Mouse (Mus musculus) neural tube, embryonic 13.5 days (tissue): ENCODE measurements around the gene Nuak2. TPM values are rescaled to one million over a fixed set of nuclear protein-coding genes. Genes with fewer than 3 reads are reported as not detected.
"Not testable (repeated sequence)": the region's sequence is repeated elsewhere in the genome, so short reads cannot be mapped to it uniquely, and the experiment has no call there.

ENCODE experiments used
- ATAC-seq: fragments of 200-750 bp; cut with Nextera tagmentation; 2 replicates; pipeline ENCODE4 v1.8.0; 2017; ENCODE audit warnings: low read depth, mild to moderate bottlenecking, moderate TSS enrichment, moderate library complexity
- H3K27ac ChIP-seq: fragments of 300-500 bp; sonication (generic); replicated peaks from 2 replicates; pipeline ENCODE4 v1.5.1; 2015; ENCODE audit warnings: moderate library complexity, mild to moderate bottlenecking, inconsistent platforms
- H3K27me3 ChIP-seq: fragments of 300-500 bp; sonication (generic); 2 replicates; pipeline ENCODE4 v1.6.1; 2015; ENCODE audit warnings: mild to moderate bottlenecking, inconsistent platforms
- H3K36me3 ChIP-seq: fragments of 300-500 bp; sonication (generic); 2 replicates; pipeline ENCODE4 v1.6.1; 2015; ENCODE audit warnings: mild to moderate bottlenecking, inconsistent platforms
- H3K4me1 ChIP-seq: fragments of 300-500 bp; sonication (generic); replicated peaks from 2 replicates; pipeline ENCODE4 v1.6.1; 2015; ENCODE audit warnings: inconsistent platforms
- H3K4me2 ChIP-seq: fragments of 300-500 bp; sonication (generic); 2 replicates; pipeline ENCODE4 v1.6.1; 2015; ENCODE audit warnings: inconsistent platforms, mild to moderate bottlenecking, moderate library complexity
- H3K4me3 ChIP-seq: fragments of 300-500 bp; sonication (generic); 2 replicates; pipeline ENCODE4 v1.5.1; 2015; ENCODE audit warnings: mild to moderate bottlenecking, inconsistent platforms
- H3K9ac ChIP-seq: fragments of 300-500 bp; sonication (generic); 2 replicates; pipeline ENCODE4 v1.6.1; 2015; ENCODE audit warnings: moderate library complexity, mild to moderate bottlenecking, inconsistent platforms
- H3K9me3 ChIP-seq: fragments of 300-500 bp; sonication (generic); 2 replicates; pipeline ENCODE4 v1.6.1; 2016; ENCODE audit warnings: inconsistent platforms
- WGBS: fragments of 180-500 bp; shearing (Covaris S2); methylation state at CpG from one replicate; pipeline ENCODE4 v1.1.7; 2015; 5-methylcytosine and 5-hydroxymethylcytosine counted together
- polyA plus RNA-seq: library from polyadenylated mRNA; unstranded; fragments of >200 nt; fragmentation: Nextera tagmentation; extraction: Ambion mirVana; gene quantifications from 2 replicates; pipeline ENCODE4 v1.2.1, GENCODE M21; 2015

Nuak2 gene
- polyA plus RNA-seq, 1 experiment from 2014 or later, result 9.0 TPM

GRCm38 (mm10) chr1:132346134-132346851 is 30.4 kb downstream of the Nuak2 start:
- H3K36me3 ChIP-seq, result no peaks in the 10 kb centered on the region
- no peak overlapping the region for H3K4me2 ChIP-seq
- no peaks in the 10 kb centered on the region for H3K27me3 ChIP-seq
- H3K27ac ChIP-seq, result no peak overlapping the region
- no peaks in the 10 kb centered on the region for H3K4me1 ChIP-seq
- no peak for ATAC-seq
- H3K4me3 ChIP-seq, result no peak overlapping the region
- no peak overlapping the region for H3K9ac ChIP-seq
- no peaks in the 10 kb centered on the region for H3K9me3 ChIP-seq
- 82% methylated on average over 12 of the region's 12 CpGs for WGBS

DNA sequence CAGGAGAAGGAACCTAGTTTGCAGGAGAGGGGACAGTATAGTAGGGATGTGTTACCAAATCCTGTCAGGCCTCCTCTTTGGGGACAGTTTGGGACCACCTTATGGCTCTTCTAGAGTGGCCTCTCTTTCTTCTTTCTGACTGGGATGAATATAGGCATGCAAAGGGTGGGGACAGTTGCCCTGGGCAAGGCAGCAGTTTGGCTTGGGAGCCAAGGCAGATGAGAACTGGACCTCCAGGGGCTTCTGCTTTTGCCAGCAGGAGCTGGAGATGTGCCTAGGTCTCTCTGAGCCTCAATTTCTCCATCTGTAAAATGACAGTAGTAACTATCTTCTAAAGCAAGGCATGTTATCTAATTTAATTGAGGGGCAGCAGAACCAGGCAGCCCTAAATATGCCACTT is 31.0 kb downstream of the Nuak2 start:
- no peaks in the 10 kb centered on the region for H3K36me3 ChIP-seq
- H3K4me1 ChIP-seq, result no peaks in the 10 kb centered on the region
- ATAC-seq, result no peak
- H3K27ac ChIP-seq, result no peak overlapping the region
- no peak overlapping the region for H3K4me2 ChIP-seq
- H3K27me3 ChIP-seq, result no peaks in the 10 kb centered on the region
- H3K9ac ChIP-seq, result no peak overlapping the region
- H3K4me3 ChIP-seq, result no peak overlapping the region
- no peaks in the 10 kb centered on the region for H3K9me3 ChIP-seq

- Histone ChIP-seq H3K36me3 (no peaks in the 10 kb centered on the region), H3K9me3 (no peaks in the 10 kb centered on the region), H3K4me1 (no peaks in the 10 kb centered on the region), H3K27ac (no peak overlapping the region), H3K27me3 (no peaks in the 10 kb centered on the region), H3K4me3 (no peak overlapping the region), H3K9ac (no peak overlapping the region), H3K4me2 (no peak overlapping the region)
- 85% methylated on average over 5 of the region's 5 CpGs for WGBS
- no peak for ATAC-seq
Measured at GRCm38 (mm10) chr1:132348401-132348800, 32.5 kb downstream of the Nuak2 start.

DNA sequence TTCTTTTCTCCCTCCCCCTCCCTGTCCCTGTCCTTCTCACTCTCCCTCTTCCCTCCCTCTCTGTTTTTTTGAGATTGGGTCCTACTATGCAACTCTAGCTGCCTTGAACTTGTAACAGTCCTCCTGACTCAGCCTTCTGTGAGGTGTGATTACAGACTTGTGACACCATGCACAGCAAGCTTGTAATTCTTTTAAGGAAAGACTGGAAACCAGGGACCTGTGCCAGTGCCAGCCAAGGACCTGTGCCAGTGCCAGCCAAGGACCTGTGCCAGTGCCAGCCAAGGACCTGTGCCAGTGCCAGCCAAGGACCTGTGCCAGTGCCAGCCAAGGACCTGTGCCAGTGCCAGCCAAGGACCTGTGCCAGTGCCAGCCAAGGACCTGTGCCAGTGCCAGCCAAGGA is 33.1 kb downstream of the Nuak2 start:
- not testable (repeated sequence) for H3K9me3 ChIP-seq, H3K4me1 ChIP-seq, H3K27me3 ChIP-seq, ATAC-seq, H3K27ac ChIP-seq, H3K9ac ChIP-seq, H3K4me3 ChIP-seq, H3K36me3 ChIP-seq, H3K4me2 ChIP-seq

- H3K27me3 ChIP-seq, H3K9me3 ChIP-seq, ATAC-seq, H3K36me3 ChIP-seq, H3K4me3 ChIP-seq, H3K9ac ChIP-seq, H3K4me1 ChIP-seq, H3K27ac ChIP-seq, H3K4me2 ChIP-seq: not testable (repeated sequence)
- 98% methylated on average over 3 of the region's 3 CpGs for WGBS
Measured at GRCm38 (mm10) chr1:132349601-132350000, 33.7 kb downstream of the Nuak2 start.

- Histone ChIP-seq H3K27ac (no peak overlapping the region), H3K4me3 (no peak overlapping the region), H3K36me3 (no peaks in the 10 kb centered on the region), H3K4me2 (no peak overlapping the region), H3K9me3 (no peaks in the 10 kb centered on the region), H3K9ac (no peak overlapping the region), H3K27me3 (no peaks in the 10 kb centered on the region), H3K4me1 (peaks cover 13% of the 10 kb centered on the region)
- no peak for ATAC-seq
- 97% methylated on average over 4 of the region's 4 CpGs for WGBS
Measured at GRCm38 (mm10) chr1:132351058-132351457, 35.1 kb downstream of the Nuak2 start.

DNA sequence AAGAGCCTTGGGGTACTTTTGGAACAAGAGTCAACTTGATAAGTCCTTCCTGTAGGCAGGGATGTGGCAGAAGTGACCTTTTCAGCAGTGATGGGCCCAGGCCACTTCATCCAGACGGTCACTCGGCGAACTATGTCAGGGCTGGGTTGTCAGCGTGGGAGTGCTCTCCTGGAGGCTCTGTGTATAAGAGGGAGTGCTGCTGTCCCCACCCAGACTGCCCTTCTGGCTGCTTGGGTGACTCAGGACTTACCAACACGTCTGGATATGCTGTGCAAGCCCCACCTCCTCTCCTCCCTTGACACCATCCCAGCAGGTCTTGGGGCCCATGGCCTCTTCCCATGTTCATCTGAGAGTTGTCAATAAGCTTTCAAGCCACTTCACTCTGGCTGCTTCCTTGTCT is 37.5 kb downstream of the Nuak2 start:
- Histone ChIP-seq H3K9me3 (no peaks in the 10 kb centered on the region), H3K4me3 (no peak overlapping the region), H3K36me3 (peaks cover 14% of the 10 kb centered on the region), H3K4me1 (peaks cover 23% of the 10 kb centered on the region), H3K27me3 (no peaks in the 10 kb centered on the region), H3K27ac (no peak overlapping the region), H3K9ac (no peak overlapping the region), H3K4me2 (no peak overlapping the region)
- WGBS, result 70% methylated on average over 5 of the region's 5 CpGs
- ATAC-seq, result no peak

GRCm38 (mm10) chr1:132354234-132354633 is 38.3 kb downstream of the Nuak2 start:
- Histone ChIP-seq H3K4me1 (peaks cover 23% of the 10 kb centered on the region), H3K36me3 (peaks cover 23% of the 10 kb centered on the region), H3K9ac (no peak overlapping the region), H3K4me3 (no peak overlapping the region), H3K4me2 (no peak overlapping the region), H3K9me3 (no peaks in the 10 kb centered on the region), H3K27me3 (no peaks in the 10 kb centered on the region), H3K27ac (no peak overlapping the region)
- WGBS, result 83% methylated on average over 9 of the region's 9 CpGs
- no peak for ATAC-seq

DNA sequence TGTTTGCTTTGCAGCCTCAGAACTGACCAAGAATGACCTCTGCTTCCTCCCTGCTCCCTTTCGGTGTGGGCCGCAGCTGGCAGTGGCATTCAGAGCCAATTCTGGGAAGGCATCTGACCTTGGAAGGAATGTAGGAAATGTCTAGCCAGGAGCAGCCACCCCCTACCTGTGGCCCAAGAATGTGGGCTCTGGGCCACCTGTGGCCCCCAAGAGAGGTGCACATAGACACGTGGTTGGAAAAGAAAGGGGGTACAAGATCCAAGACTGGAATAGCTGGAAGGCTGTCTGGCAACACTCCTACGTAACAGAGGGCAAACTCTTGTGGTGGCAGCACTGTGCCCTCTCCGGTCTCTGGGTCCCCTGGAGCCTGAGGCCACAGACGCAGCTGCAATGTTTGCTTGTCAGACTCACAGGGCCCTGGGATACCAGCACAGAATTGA is 39.3 kb downstream of the Nuak2 start:
- Histone ChIP-seq H3K36me3 (peaks cover 32% of the 10 kb centered on the region), H3K27ac (0 out of 2 replicates have a peak overlapping the region, but pooled peaks have one; percentile 49), H3K4me3 (no peak overlapping the region), H3K9me3 (no peaks in the 10 kb centered on the region), H3K27me3 (no peaks in the 10 kb centered on the region), H3K4me1 (peaks cover 23% of the 10 kb centered on the region), H3K9ac (0 out of 2 replicates have a peak overlapping the region, but pooled peaks have one; percentile 13), H3K4me2 (no peak overlapping the region)
- 56% methylated on average over 6 of the region's 6 CpGs for WGBS
- no peak for ATAC-seq

DNA sequence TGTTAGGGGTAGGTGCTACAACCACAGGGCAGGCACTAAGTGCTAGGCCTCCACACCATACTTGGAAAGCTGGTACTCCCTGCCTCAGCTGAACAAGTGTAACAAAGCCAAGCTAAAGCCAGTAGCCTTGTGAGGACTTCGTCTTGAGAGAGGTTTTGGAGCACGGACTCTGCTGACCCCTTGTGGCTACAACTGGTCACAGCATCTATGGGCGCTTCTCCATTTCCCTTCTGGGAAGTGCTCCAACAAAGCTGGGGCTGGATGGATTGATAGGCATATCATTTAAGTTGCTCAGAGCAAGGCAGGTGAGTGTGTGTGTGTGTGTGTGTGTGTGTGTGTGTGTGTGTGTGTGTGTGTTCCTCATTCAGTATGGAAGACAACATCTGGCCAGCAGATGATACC is 39.9 kb downstream of the Nuak2 start:
- 0 out of 2 replicates have a peak overlapping the region, but pooled peaks have one; percentile 13 for H3K9ac ChIP-seq
- 0% methylated on average over 3 of the region's 3 CpGs for WGBS
- no peak overlapping the region for H3K4me2 ChIP-seq
- H3K9me3 ChIP-seq, result no peaks in the 10 kb centered on the region
- peak overlapping the region; percentile 49; the same call in 1 of the 2 replicates for H3K27ac ChIP-seq
- H3K4me1 ChIP-seq, result peaks cover 23% of the 10 kb centered on the region
- no peaks in the 10 kb centered on the region for H3K27me3 ChIP-seq
- H3K36me3 ChIP-seq, result peaks cover 39% of the 10 kb centered on the region
- no peak overlapping the region for H3K4me3 ChIP-seq
- peak; percentile 79 for ATAC-seq

DNA sequence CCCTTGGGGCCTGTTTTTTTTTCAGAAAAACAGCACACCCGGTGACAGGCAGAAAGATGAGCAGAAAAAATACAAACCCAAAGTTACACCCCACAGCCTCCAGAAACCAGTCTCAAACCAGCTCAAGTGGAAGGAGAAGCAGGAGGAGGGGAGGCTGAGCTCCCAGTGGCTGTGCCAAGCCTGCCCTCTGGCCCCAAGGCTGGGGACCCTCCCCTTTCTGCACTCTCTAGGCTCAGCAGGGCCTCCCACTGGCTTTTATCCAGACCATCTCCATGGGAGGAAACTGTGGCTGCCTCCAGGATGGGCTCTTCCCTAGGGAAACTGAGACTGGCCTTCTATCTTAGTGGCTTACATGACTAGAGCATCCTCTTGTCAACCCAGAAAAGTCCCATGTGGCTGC is 40.9 kb downstream of the Nuak2 start:
- ATAC-seq, result no peak; the same call in 1 of the 2 replicates
- Histone ChIP-seq H3K27ac (0 out of 2 replicates have a peak overlapping the region, but pooled peaks have one; percentile 7), H3K9me3 (no peaks in the 10 kb centered on the region), H3K4me3 (no peak overlapping the region), H3K9ac (no peak overlapping the region), H3K27me3 (no peaks in the 10 kb centered on the region), H3K36me3 (peaks cover 49% of the 10 kb centered on the region), H3K4me1 (peaks cover 23% of the 10 kb centered on the region), H3K4me2 (no peak overlapping the region)
- 76% methylated on average over 1 of the region's 1 CpGs for WGBS

GRCm38 (mm10) chr1:132361959-132362358 is 46.0 kb downstream of the Nuak2 start:
- Histone ChIP-seq H3K27me3 (no peaks in the 10 kb centered on the region), H3K27ac (no peak overlapping the region), H3K36me3 (peaks cover 59% of the 10 kb centered on the region), H3K4me2 (no peak overlapping the region), H3K4me1 (peaks cover 24% of the 10 kb centered on the region), H3K9me3 (no peaks in the 10 kb centered on the region), H3K4me3 (no peak overlapping the region), H3K9ac (no peak overlapping the region)
- ATAC-seq, result no peak
- 87% methylated on average over 6 of the region's 6 CpGs for WGBS

DNA sequence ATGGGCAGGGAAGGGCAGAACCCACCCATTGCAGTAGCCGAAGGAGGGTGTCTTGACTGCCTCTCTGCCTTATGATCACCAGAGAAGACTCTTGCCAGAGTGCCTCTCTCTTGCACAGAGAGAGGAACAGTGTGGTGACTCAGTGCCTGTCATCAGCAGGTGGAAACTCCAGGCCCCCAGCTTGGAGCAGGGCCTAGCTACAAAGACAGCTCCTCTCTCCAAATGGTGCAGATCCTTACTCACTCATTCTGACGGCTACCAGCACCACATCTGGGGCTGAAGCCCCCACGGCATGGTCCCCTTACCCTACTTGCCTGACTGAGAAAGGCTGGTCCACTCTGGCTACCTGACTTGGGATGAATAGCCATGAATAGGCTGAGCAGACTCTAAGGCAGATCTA is 48.5 kb downstream of the Nuak2 start:
- H3K9ac ChIP-seq, result peak overlapping the region; percentile 9; the same call in 1 of the 2 replicates
- peaks cover 39% of the 10 kb centered on the region for H3K36me3 ChIP-seq
- peaks cover 32% of the 10 kb centered on the region for H3K4me1 ChIP-seq
- H3K4me2 ChIP-seq, result no peak overlapping the region
- H3K4me3 ChIP-seq, result no peak overlapping the region
- H3K27ac ChIP-seq, result no peak overlapping the region
- no peaks in the 10 kb centered on the region for H3K27me3 ChIP-seq
- ATAC-seq, result no peak
- H3K9me3 ChIP-seq, result no peaks in the 10 kb centered on the region
- WGBS, result 90% methylated on average over 3 of the region's 3 CpGs
